Comparison of ENCODE assay signal across 15 mouse cellular contexts in the genomic region with DNA sequence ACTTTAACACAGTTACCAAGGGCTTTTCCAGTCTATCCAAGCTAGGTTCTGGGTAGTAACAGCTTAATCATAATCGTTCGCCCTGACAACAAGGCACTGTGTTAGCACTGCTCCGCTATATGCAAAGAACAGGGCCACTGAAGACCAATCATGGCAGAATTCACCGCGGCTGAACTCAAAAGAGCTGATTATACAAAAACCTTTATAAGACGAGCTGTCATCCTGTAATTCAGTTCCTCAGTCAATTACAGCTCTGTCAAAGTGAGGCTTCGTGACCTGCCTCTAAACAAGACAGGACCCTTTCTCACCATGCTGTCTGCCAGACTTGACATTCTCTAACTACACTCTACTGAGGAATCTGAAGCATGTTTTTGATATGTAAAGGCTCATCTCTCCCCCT.
DNase-seq lines count a peak whose midpoint lies in the region; ATAC-seq lines count a peak whose summit lies in the region.
"Had no signal": no experiment of that assay in that cellular context is flagged by ENCODE, and none has a peak within 500 bp of the region (broad histone marks: within the 10 kb centered on the region; RNA-seq: fewer than 3 reads in every experiment).

No protein-coding gene starts in this region.

- H3K9ac ChIP-seq in forebrain, embryonic 13.5 days = no peak overlapping the region
- no peak overlapping the region for H3K9ac ChIP-seq in midbrain, embryonic 14.5 days (replicated peaks; ENCODE audit: low read length)
- no peak overlapping the region for H3K9ac ChIP-seq in forebrain, embryonic 16.5 days (replicated peaks; ENCODE audit: low read depth, low read length)
- H3K9ac ChIP-seq: embryonic facial prominence, embryonic 12.5 days; heart, embryonic 12.5 days had no signal

- WGBS in forebrain, embryonic 13.5 days = 30% methylated on average over 7 of the region's 7 CpGs
- WGBS in forebrain, embryonic 10.5 days = 90% methylated on average over 7 of the region's 7 CpGs
- 35% methylated on average over 7 of the region's 7 CpGs for WGBS in midbrain, embryonic 14.5 days
- 91% methylated on average over 7 of the region's 7 CpGs for WGBS in midbrain, embryonic 10.5 days
- WGBS in forebrain, embryonic 16.5 days = 27% methylated on average over 7 of the region's 7 CpGs

- peaks cover 44% of the 10 kb centered on the region for H3K4me1 ChIP-seq in forebrain, embryonic 13.5 days
- H3K4me1 ChIP-seq in forebrain, embryonic 10.5 days = peaks cover 3% of the 10 kb centered on the region; the same call in 1 of the 2 replicates
- H3K4me1 ChIP-seq in midbrain, embryonic 14.5 days (ENCODE audit: control insufficient read depth, insufficient read depth, low read length) = 0 out of 2 replicates have a peak, but pooled peaks cover 4% of the 10 kb centered on the region
- H3K4me1 ChIP-seq in midbrain, embryonic 10.5 days = no peaks in the 10 kb centered on the region
- H3K4me1 ChIP-seq in forebrain, embryonic 16.5 days (replicated peaks; ENCODE audit: control insufficient read depth, insufficient read depth, low read length) = peaks cover 16% of the 10 kb centered on the region
- H3K4me1 ChIP-seq: embryonic facial prominence, embryonic 12.5 days had no signal

- peak overlapping the region; percentile 57; the same call in 1 of the 2 replicates for H3K27ac ChIP-seq in forebrain, embryonic 13.5 days
- no peak overlapping the region for H3K27ac ChIP-seq in forebrain, embryonic 10.5 days
- no peak overlapping the region for H3K27ac ChIP-seq in midbrain, embryonic 14.5 days (replicated peaks; ENCODE audit: low read depth, low read length)
- no peak overlapping the region for H3K27ac ChIP-seq in midbrain, embryonic 10.5 days (replicated peaks)
- no peak overlapping the region for H3K27ac ChIP-seq in forebrain, embryonic 16.5 days (ENCODE audit: low read length)
- H3K27ac ChIP-seq: embryonic facial prominence, embryonic 12.5 days had no signal

- no peaks in the 10 kb centered on the region for H3K9me3 ChIP-seq in forebrain, embryonic 13.5 days (replicated peaks)
- H3K9me3 ChIP-seq in forebrain, embryonic 10.5 days = no peaks in the 10 kb centered on the region
- H3K9me3 ChIP-seq in midbrain, embryonic 14.5 days (ENCODE audit: control insufficient read depth, low read length) = no peaks in the 10 kb centered on the region
- no peaks in the 10 kb centered on the region for H3K9me3 ChIP-seq in midbrain, embryonic 10.5 days (replicated peaks)
- no peaks in the 10 kb centered on the region for H3K9me3 ChIP-seq in forebrain, embryonic 16.5 days (ENCODE audit: control insufficient read depth, low read length)
- H3K9me3 ChIP-seq: embryonic facial prominence, embryonic 12.5 days; heart, embryonic 12.5 days had no signal

- no peaks in the 10 kb centered on the region for H3K36me3 ChIP-seq in forebrain, embryonic 13.5 days (ENCODE audit: poor library complexity, severe bottlenecking)
- no peaks in the 10 kb centered on the region for H3K36me3 ChIP-seq in forebrain, embryonic 10.5 days (replicated peaks)
- no peaks in the 10 kb centered on the region for H3K36me3 ChIP-seq in midbrain, embryonic 14.5 days (ENCODE audit: control insufficient read depth, insufficient read depth, low read length)
- H3K36me3 ChIP-seq in midbrain, embryonic 10.5 days = no peaks in the 10 kb centered on the region
- no peaks in the 10 kb centered on the region for H3K36me3 ChIP-seq in forebrain, embryonic 16.5 days (ENCODE audit: control insufficient read depth, insufficient read depth)
- H3K36me3 ChIP-seq: heart, embryonic 12.5 days had no signal

- no peak overlapping the region for H3K4me2 ChIP-seq in forebrain, embryonic 13.5 days
- no peak overlapping the region for H3K4me2 ChIP-seq in midbrain, embryonic 14.5 days (ENCODE audit: low read length)
- H3K4me2 ChIP-seq in forebrain, embryonic 16.5 days (ENCODE audit: low read length) = no peak overlapping the region
- H3K4me2 ChIP-seq: embryonic facial prominence, embryonic 12.5 days; heart, embryonic 12.5 days had no signal

- DNase-seq in forebrain, embryonic 10.5 days (ENCODE audit: extremely low spot score, low spot score) = no peak
- peak; percentile 33 for DNase-seq in midbrain, embryonic 14.5 days
- DNase-seq in midbrain, embryonic 10.5 days (ENCODE audit: low spot score) = no peak
- no peak for DNase-seq in lung, postnatal 25 days (ENCODE audit: low spot score)
- DNase-seq in thymus, postnatal 25 days = no peak
- DNase-seq: adrenal gland, postnatal 10 days; cerebellum, adult 11-12 months; cerebellum, adult 9-10 months; cerebellum, postnatal 25 days; gastrocnemius, postnatal 14 days had no signal

- H3K4me3 ChIP-seq in forebrain, embryonic 13.5 days = no peak overlapping the region
- no peak overlapping the region for H3K4me3 ChIP-seq in forebrain, embryonic 10.5 days
- H3K4me3 ChIP-seq in midbrain, embryonic 14.5 days (replicated peaks; ENCODE audit: low read depth, low read length) = no peak overlapping the region
- H3K4me3 ChIP-seq in midbrain, embryonic 10.5 days = no peak overlapping the region
- H3K4me3 ChIP-seq in forebrain, embryonic 16.5 days (replicated peaks; ENCODE audit: low read length) = no peak overlapping the region
- H3K4me3 ChIP-seq: embryonic facial prominence, embryonic 12.5 days; heart, embryonic 12.5 days had no signal

- ATAC-seq in forebrain, embryonic 13.5 days = peak; percentile 60; the same call in 1 of the 2 replicates
- no peak for ATAC-seq in midbrain, embryonic 14.5 days (ENCODE audit: low FRiP score, low TSS enrichment)
- peak; percentile 65 for ATAC-seq in forebrain, embryonic 16.5 days
- ATAC-seq: hindbrain, embryonic 16.5 days had no signal

- no peaks in the 10 kb centered on the region for H3K27me3 ChIP-seq in forebrain, embryonic 13.5 days
- H3K27me3 ChIP-seq in forebrain, embryonic 10.5 days (ENCODE audit: poor library complexity, severe bottlenecking) = no peaks in the 10 kb centered on the region
- no peaks in the 10 kb centered on the region for H3K27me3 ChIP-seq in midbrain, embryonic 14.5 days (ENCODE audit: control insufficient read depth, insufficient read depth, low read length)
- no peaks in the 10 kb centered on the region for H3K27me3 ChIP-seq in midbrain, embryonic 10.5 days (ENCODE audit: low read depth, poor library complexity, severe bottlenecking)
- H3K27me3 ChIP-seq in forebrain, embryonic 16.5 days (replicated peaks; ENCODE audit: control insufficient read depth, insufficient read depth, low read length) = no peaks in the 10 kb centered on the region
- H3K27me3 ChIP-seq: embryonic facial prominence, embryonic 12.5 days had no signal
